Mouse (Mus musculus) CD4-positive helper T cell, adult 2 months (primary cell): ENCODE data around the gene Cog3.

Experiments used
- DNase-seq: peaks from one replicate; pipeline ENCODE4 v3.0.0-alpha.2; 2012; ENCODE audit warnings: low read depth, missing footprints, low spot score

The Cog3 gene

DNA sequence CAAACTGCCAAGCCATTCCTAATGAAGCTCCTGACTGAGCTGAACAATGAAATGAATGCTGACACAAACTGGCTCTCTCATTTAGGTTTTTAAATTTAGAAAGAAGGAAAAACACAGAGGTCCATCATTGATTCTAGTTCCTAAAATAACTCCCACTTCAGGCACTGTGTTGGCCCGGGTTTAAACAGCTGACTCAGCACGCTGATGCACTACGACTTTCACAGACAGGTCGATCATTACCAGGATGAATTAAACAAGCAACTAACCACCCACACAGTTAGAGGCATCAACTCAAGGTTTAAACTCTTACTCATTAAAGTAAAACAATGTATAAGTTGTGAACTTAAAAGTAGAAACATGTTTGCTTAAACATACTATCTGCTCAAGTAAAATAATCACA lies 47.7 kb downstream of the Cog3 start:
- no peak for DNase-seq

GRCm38 (mm10) chr14:75697928-75698327 lies 56.4 kb downstream of the Cog3 start:
- DNase-seq = no peak

GRCm38 (mm10) chr14:75696096-75696495 lies 58.2 kb downstream of the Cog3 start:
- no peak for DNase-seq

DNA sequence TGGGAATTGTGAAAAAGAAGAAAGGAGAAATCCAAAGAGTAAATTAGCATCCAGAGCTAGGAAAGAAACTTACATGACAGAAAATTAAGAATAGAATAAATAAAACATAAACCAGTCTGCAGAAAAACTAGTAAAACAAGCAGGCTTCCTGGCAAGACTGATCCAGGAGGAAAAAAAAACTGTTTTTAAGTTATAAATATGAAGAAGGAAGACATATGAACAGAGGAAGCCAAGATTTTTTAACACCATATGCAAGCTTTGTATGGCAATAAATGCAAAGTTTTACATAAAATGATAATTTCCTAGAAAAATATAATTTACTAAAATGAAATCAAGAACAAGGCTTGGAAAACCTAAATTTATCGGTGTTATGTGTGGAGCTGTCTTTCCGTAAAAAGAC lies 63.9 kb downstream of the Cog3 start:
- no peak for DNase-seq

GRCm38 (mm10) chr14:75676316-75676715 lies 78.0 kb downstream of the Cog3 start:
- DNase-seq = no peak

DNA sequence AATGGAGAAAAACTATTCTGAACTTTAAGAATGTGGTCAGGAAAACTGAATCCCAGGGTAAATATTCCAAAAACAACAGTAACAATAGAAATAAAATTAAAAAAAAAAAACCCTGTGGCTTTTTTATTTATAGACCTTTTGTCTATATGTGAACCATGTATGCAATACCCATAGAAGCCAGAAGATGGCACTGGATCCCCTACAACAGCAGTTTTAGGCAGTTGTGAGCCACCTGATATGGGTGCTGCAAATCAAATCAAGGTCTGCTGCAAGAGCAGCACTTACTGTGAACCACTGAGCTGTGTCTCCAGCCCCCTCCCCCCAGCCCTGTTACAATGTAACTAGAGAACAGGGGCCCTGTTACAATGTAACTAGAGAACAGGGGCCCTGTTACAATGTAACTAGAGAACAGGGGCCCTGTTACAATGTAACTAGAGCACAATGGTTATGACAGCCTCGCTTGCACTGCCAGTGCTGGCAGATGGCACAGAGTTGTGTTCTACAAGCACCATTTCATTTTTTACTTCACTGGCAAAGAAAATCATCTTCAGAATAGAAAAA lies 85.2 kb downstream of the Cog3 start:
- DNase-seq = no peak

GRCm38 (mm10) chr14:75665430-75666180 lies 88.7 kb downstream of the Cog3 start:
- no peak for DNase-seq

GRCm38 (mm10) chr14:75661548-75661947 lies 92.8 kb downstream of the Cog3 start:
- no peak for DNase-seq

GRCm38 (mm10) chr14:75660936-75661335 lies 93.4 kb downstream of the Cog3 start:
- DNase-seq = no peak
